Mouse (Mus musculus) heart, embryonic 14.5 days (tissue): ENCODE measurements around the gene Rgn. TPM values are rescaled to one million over a fixed set of nuclear protein-coding genes. Genes with fewer than 3 reads are reported as not detected.
A peak's percentile ranks its signal among the peaks of the same experiment; 100 is the strongest.

Experiments
- ATAC-seq: fragments of 200-750 bp; cut with Nextera tagmentation; 2 replicates; pipeline ENCODE4 v1.8.0; 2017; ENCODE audit warnings: low read depth, moderate TSS enrichment; ENCODE audit not compliant: insufficient number of reproducible peaks, insufficient read depth, low FRiP score
- H3K27ac ChIP-seq, 2 experiments: fragments of 200-500 bp in 1 of 2; fragments of 300-500 bp in 1 of 2; sonication (generic) in 1 of 2; replicated peaks in 1 of 2; 2 replicates each; pipeline ENCODE4 v1.5.1; 2012 to 2014; ENCODE audit warnings: low read depth in 2 of 2, low read length in 2 of 2, control low read depth in 1 of 2, mild to moderate bottlenecking in 1 of 2, mixed read lengths in 1 of 2; ENCODE audit not compliant: control insufficient read depth in 1 of 2, insufficient read depth in 1 of 2
- H3K27me3 ChIP-seq: fragments of 300-500 bp; sonication (generic); 2 replicates; pipeline ENCODE4 v1.6.1; 2014; ENCODE audit warnings: mild to moderate bottlenecking, low read length, control low read depth; ENCODE audit not compliant: control insufficient read depth, insufficient read depth
- H3K36me3 ChIP-seq: fragments of 300-500 bp; sonication (generic); 2 replicates; pipeline ENCODE4 v1.6.1; 2014; ENCODE audit warnings: mild to moderate bottlenecking, control low read depth, low read length, mixed read lengths; ENCODE audit not compliant: control insufficient read depth, insufficient read depth
- H3K4me1 ChIP-seq, 2 experiments: fragments of 200-500 bp in 1 of 2; fragments of 300-500 bp in 1 of 2; sonication (generic) in 1 of 2; 2 replicates each; pipeline ENCODE4 v1.6.1; 2012 to 2014; ENCODE audit warnings: low read length in 2 of 2, control low read depth in 1 of 2, mixed read lengths in 1 of 2; ENCODE audit not compliant: control insufficient read depth in 2 of 2, insufficient read depth in 2 of 2
- H3K4me2 ChIP-seq: fragments of 300-500 bp; sonication (generic); 2 replicates; pipeline ENCODE4 v1.6.1; 2014; ENCODE audit warnings: mild to moderate bottlenecking, low read length
- H3K4me3 ChIP-seq, 2 experiments: fragments of 200-500 bp in 1 of 2; fragments of 300-500 bp in 1 of 2; sonication (generic) in 1 of 2; 2 replicates each; pipeline ENCODE4 v1.5.1; 2012 to 2014; ENCODE audit warnings: low read length in 2 of 2, mild to moderate bottlenecking in 2 of 2, control low read depth in 1 of 2, low read depth in 1 of 2, moderate library complexity in 1 of 2; ENCODE audit not compliant: control insufficient read depth in 1 of 2, insufficient read depth in 1 of 2
- H3K9ac ChIP-seq: fragments of 300-500 bp; sonication (generic); 2 replicates; pipeline ENCODE4 v1.6.1; 2014; ENCODE audit warnings: mild to moderate bottlenecking, low read length
- H3K9me3 ChIP-seq: fragments of 300-500 bp; sonication (generic); 2 replicates; pipeline ENCODE4 v1.6.1; 2016; ENCODE audit warnings: low read length, control low read depth; ENCODE audit not compliant: control insufficient read depth
- WGBS: fragments of 180-500 bp; shearing (Covaris S2); extraction: QIAGEN DNeasy Blood & Tissue Kit; methylation state at CpG from one replicate; pipeline ENCODE4 v1.1.7; 2014; 5-methylcytosine and 5-hydroxymethylcytosine counted together
- polyA plus RNA-seq: library from polyadenylated mRNA; unstranded; fragments of >200 nt; fragmentation: Nextera tagmentation; extraction: Ambion mirVana; gene quantifications from 2 replicates; pipeline ENCODE4 v1.2.1, GENCODE M21; 2014

The Rgn gene
- 1.3 and 1.7 TPM in 2 replicates for polyA plus RNA-seq

DNA sequence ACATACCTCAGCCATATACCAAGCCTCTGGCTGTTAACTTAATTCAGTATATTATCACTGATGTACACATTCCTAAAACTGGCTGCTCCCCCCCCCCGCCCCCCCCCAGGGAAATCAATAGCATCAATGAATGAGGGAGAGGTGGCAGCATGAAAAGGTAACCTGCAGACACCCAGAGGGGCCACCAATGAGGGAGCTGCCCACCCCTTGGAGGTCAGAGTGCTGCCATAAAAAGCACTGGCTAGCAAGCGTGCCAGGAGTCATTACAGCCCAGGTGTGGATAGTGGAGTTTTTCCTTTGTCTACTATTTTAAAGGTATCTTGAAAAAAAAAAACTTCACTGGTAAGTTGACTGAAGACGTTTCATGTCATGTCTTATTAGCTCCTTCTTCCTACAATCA, at the start of gene Rgn:
Gene Rgn (plus strand): TSS at position 256 of the 400 bp plus-strand sequence.
- H3K9me3 ChIP-seq, result no peaks in the 10 kb centered on the region
- H3K36me3 ChIP-seq, result no peaks in the 10 kb centered on the region
- ATAC-seq, result no peak
- H3K4me1 ChIP-seq, result no peaks in the 10 kb centered on the region; a peak in 1 of 4 replicates
- H3K4me2 ChIP-seq, result peak within 1 kb of the TSS; percentile 68
- H3K27ac ChIP-seq, result no peak within 1 kb of the TSS
- H3K4me3 ChIP-seq, result peak within 1 kb of the TSS; percentile 42 to 53; a peak in 3 of 4 replicates
- 70% methylated on average over 3 of the region's 3 CpGs for WGBS
- no peaks in the 10 kb centered on the region for H3K27me3 ChIP-seq
- H3K9ac ChIP-seq, result no peak within 1 kb of the TSS

DNA sequence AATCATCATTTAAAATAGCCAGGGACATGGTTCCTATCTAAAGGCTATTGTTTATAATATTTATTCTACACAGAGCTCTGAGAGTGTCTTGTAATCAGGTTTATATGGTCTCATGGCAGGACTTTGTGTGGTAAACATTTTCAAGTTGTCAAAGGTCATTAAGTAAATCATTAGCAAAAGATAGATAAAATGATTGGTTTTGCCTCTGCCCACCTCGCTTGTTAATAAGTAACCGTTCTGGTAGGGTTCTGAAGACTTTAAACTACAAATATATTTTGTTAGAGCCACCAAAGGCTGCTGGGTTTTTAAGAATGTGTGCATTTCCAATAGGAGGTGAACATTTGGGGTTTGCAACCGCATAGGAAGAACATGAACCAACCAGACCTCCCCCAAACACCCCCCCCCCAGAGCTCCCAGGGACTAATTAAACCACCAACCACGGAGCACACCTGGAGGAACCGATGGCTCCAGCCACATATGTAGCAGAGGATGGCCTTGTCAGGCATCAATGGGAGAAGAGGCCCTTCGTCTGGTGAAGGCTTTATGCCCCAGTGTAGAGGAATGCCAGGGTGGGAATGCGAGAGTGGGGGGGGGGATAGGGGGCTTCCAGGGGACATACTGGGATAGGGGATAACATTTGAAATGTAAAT, 29.2 kb upstream of the Rgn start:
- 79% methylated on average over 7 of the region's 7 CpGs for WGBS
- H3K27ac ChIP-seq, result no peak overlapping the region
- no peaks in the 10 kb centered on the region for H3K4me1 ChIP-seq
- no peak overlapping the region for H3K4me3 ChIP-seq
- H3K9me3 ChIP-seq, result no peaks in the 10 kb centered on the region
- ATAC-seq, result no peak
- H3K9ac ChIP-seq, result no peak overlapping the region
- H3K36me3 ChIP-seq, result peaks cover 14% of the 10 kb centered on the region; the same call in 1 of the 2 replicates
- no peak overlapping the region for H3K4me2 ChIP-seq
- no peaks in the 10 kb centered on the region for H3K27me3 ChIP-seq

DNA sequence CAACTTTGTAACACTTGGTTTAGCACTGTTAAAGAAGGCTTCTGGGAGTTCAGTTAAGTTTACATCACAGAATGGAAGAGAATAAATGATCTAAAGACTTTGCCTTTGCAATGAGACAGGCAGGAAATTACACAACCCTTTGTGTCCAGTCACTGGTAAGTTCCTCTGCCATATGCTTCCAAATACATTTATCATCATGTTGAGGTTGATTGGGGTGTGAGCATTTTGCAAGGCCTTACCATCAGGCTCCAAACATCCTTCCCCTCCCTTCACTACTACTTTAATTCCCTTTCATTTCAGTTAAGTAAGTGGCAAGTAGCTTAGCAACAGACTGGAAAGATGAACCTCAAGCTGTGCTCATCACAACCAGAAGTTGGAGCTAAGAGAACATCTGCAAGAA, 28.0 kb upstream of the Rgn start:
- H3K27me3 ChIP-seq, result no peaks in the 10 kb centered on the region
- no peak for ATAC-seq
- peaks cover 9% of the 10 kb centered on the region; the same call in 1 of the 2 replicates for H3K36me3 ChIP-seq
- no peaks in the 10 kb centered on the region for H3K9me3 ChIP-seq
- H3K27ac ChIP-seq, result no peak overlapping the region
- no peak overlapping the region for H3K4me3 ChIP-seq
- H3K4me2 ChIP-seq, result no peak overlapping the region
- no peaks in the 10 kb centered on the region for H3K4me1 ChIP-seq
- H3K9ac ChIP-seq, result no peak overlapping the region

DNA sequence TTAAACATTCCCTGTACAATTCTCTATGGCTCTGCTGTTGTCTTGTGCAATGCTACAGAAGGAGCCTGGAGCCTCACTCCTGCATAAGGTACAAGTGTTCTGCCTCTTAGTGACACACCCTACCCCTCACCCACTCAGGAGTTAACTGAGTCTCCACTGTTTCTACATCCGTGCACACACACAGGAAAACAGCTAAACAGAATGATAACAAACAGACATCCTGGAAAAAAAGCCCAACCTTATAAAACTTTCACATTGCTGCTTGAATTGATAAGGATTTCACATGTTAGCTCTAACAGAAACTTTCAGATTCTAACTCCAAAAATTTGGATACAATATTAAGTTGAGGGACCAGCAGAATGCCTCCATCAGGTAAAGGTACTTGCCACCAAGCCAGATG, 17.0 kb upstream of the Rgn start:
- 31% methylated on average over 1 of the region's 1 CpGs for WGBS
- H3K9ac ChIP-seq, result no peak overlapping the region
- no peak overlapping the region for H3K4me2 ChIP-seq
- H3K27ac ChIP-seq, result no peak overlapping the region
- ATAC-seq, result no peak
- H3K4me3 ChIP-seq, result no peak overlapping the region
- no peaks in the 10 kb centered on the region for H3K4me1 ChIP-seq
- H3K36me3 ChIP-seq, result no peaks in the 10 kb centered on the region
- no peaks in the 10 kb centered on the region for H3K27me3 ChIP-seq
- H3K9me3 ChIP-seq, result no peaks in the 10 kb centered on the region

DNA sequence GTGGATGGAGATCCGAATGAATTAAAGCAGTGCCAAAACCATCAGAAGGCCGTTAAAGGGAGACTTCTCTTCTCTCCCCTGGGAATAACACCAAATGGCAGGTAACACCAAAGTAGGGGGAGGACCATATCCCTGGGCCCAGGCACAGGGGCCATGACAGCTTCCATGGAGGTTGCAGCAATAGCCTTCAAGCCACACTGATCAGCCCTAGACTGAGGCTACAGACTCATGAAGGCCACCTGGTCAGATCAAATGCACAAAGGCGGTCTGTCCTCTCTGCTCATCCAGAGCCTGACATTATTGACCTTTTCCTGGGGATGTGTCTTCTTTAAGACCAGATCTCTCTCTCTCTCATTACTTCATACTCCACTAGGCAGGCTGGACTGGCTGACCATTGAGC, 5.7 kb upstream of the Rgn start:
- Histone ChIP-seq H3K27me3 (no peaks in the 10 kb centered on the region), H3K4me2 (no peak overlapping the region), H3K36me3 (no peaks in the 10 kb centered on the region), H3K4me1 (no peaks in the 10 kb centered on the region), H3K9me3 (no peaks in the 10 kb centered on the region), H3K27ac (no peak overlapping the region), H3K4me3 (no peak overlapping the region), H3K9ac (no peak overlapping the region)
- 60% methylated on average over 3 of the region's 3 CpGs for WGBS
- ATAC-seq, result no peak

DNA sequence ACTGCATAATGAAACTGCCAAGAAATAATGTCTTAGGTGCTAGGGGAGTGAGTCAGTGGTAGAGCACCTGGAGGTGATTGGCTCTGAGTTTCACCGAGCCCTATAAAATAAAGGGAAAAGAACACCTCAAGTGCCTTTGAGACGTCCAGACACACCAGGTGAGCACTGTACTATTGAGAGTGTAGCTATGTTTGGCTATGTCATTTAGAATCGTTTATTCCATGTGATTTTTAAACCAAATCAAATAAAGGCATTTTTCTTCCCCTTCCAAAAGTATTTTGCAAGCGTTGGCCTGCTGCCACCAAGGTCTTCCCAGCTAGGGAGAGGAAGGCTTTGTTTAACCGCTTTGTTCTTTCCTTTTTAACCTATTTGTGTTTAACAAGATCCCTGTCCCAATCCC, 2.0 kb upstream of the Rgn start:
- Histone ChIP-seq H3K4me3 (peak overlapping the region in 1 of 2 experiments; percentile 42; a peak in 1 of 4 replicates), H3K27ac (no peak overlapping the region), H3K4me1 (no peaks in the 10 kb centered on the region; a peak in 1 of 4 replicates), H3K36me3 (no peaks in the 10 kb centered on the region), H3K9me3 (no peaks in the 10 kb centered on the region), H3K9ac (peak overlapping the region; percentile 72; the same call in 1 of the 2 replicates), H3K4me2 (peak overlapping the region; percentile 68), H3K27me3 (no peaks in the 10 kb centered on the region)
- ATAC-seq, result no peak
- WGBS, result 57% methylated on average over 5 of the region's 5 CpGs

DNA sequence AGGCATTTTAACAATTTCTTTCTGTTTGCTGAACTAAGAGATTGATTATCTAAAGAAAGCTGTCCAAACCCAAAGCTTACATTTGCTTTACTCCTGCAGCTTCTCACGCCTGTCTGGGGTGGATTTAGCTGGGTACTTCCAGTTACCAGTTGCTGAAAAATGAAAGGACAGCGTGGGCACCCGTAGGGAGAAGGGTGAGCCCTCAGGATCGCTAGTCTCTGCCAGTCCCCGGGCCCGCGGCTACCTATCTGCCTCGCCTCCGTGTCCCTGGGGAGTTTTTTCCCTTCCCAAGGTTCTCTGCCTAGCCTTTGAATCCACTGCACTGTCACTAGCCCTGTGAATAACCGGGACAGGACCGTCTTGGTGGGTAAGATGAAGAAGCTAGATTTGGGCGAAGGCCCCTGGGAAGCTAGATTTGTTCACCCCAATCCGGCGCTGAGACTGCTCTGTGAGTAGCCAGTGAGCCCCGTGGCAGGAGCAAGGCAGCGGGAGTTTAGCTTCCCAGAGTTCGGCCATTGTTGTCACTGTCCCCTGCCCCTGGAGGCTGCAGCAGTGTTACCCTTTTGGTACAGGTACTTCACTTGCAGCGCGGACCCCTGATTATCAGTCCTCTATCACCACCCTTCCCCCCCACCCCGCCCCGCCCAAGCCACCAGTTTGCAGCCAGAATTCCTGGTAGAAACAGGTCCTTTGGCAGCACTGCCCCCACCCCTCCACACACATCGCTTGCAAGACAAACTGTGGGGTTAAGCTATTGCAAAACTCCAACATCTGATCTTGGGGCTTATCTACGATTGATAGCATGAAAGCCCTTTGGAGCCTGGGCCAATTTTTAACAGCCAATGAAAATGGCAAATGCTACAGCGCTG, 1.3 kb upstream of the Rgn start:
- Histone ChIP-seq H3K27ac (no peak overlapping the region), H3K27me3 (no peaks in the 10 kb centered on the region), H3K4me3 (peak overlapping the region; percentile 42 to 53), H3K9me3 (no peaks in the 10 kb centered on the region), H3K4me1 (no peaks in the 10 kb centered on the region; a peak in 1 of 4 replicates), H3K4me2 (peak overlapping the region; percentile 68), H3K36me3 (no peaks in the 10 kb centered on the region), H3K9ac (peak overlapping the region; percentile 72)
- no peak for ATAC-seq
- 20% methylated on average over 24 of the region's 24 CpGs for WGBS
